Mouse (Mus musculus) spleen, adult 2 months (tissue): Measurements from ENCODE around the gene Prpf6.

Experiments
- CTCF ChIP-seq: fragments of 200-500 bp; IDR thresholded peaks from 2 replicates; pipeline ENCODE4 v1.5.1; 2011; ENCODE audit warnings: mild to moderate bottlenecking, inconsistent platforms; ENCODE audit not compliant: insufficient read depth, insufficient read length, insufficient replicate concordance; ENCODE audit errors: extremely low read depth
- POLR2A ChIP-seq: fragments of 200-500 bp; IDR thresholded peaks from 2 replicates; pipeline ENCODE4 v1.6.1; 2011; ENCODE audit warnings: low read depth, low read length, inconsistent platforms

DNA sequence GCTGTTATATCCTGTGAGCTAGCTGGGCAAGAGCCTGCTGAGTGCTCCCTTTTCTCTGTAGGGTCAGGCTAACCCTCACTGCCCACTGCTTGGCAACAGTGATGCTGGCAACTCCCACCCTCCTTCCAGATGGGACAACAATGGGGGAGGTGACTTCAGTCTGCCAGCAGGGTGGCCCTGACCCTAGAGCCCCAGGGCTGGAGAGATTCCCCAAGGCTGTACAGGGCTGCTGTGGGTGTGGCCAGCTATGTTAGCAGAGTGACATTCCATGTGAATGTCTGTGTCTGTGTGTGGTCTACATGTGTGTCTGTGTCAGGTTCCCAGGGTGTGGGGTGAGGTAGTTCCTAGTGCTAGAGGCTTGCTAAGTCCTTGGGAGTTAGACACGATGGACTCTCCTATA lies 81.8 kb downstream of the Prpf6 start:
- no peak for TF ChIP-seq CTCF
- TF ChIP-seq POLR2A: no peak
